Comparison of ENCODE assay signal across 15 mouse cellular contexts in the genomic region with DNA sequence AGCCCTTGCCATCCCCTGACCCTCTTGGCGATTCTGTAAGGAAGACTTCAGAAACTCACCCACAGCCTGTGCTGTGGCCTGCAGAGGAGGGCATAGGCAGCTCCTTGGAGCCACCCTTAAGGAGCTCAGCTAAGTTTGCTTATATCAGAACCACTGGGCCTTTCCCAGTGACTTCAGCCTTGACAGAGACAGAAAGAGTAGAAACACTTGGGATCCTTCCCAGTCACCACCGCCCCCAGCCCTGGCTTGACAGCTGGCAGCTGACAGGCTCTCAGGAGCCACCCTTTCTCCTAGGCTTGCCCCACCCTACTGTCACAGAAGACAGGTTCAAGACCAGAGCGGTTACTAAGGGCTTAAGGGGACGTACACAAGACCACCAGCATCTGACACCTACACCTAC. TPM values are rescaled to one million over a fixed set of nuclear protein-coding genes. Genes with fewer than 3 reads are reported as not detected.
DNase-seq lines count a peak whose midpoint lies in the region; ATAC-seq lines count a peak whose summit lies in the region.
"Had no signal": no experiment of that assay in that cellular context is flagged by ENCODE, and none has a peak within 500 bp of the region (broad histone marks: within the 10 kb centered on the region; RNA-seq: fewer than 3 reads in every experiment).

No protein-coding gene starts in this region.

- peak overlapping the region; percentile 21; the same call in 1 of the 2 replicates for H3K9ac ChIP-seq in forebrain, embryonic 12.5 days
- no peak overlapping the region for H3K9ac ChIP-seq in hindbrain, embryonic 15.5 days
- peak overlapping the region; percentile 8; the same call in 1 of the 2 replicates for H3K9ac ChIP-seq in neural tube, embryonic 14.5 days (replicated peaks; ENCODE audit: low read depth, low read length)
- H3K9ac ChIP-seq: liver, embryonic 15.5 days had no signal

- peak overlapping the region; percentile 42 for H3K4me3 ChIP-seq in forebrain, embryonic 12.5 days (replicated peaks)
- H3K4me3 ChIP-seq in hindbrain, embryonic 15.5 days = peak overlapping the region; percentile 25
- peak overlapping the region; percentile 23 for H3K4me3 ChIP-seq in neural tube, embryonic 14.5 days (ENCODE audit: low read depth, low read length)
- H3K4me3 ChIP-seq: gastrocnemius, adult 2 months; limb, embryonic 10.5 days; liver, embryonic 15.5 days had no signal

- 76% methylated on average over 4 of the region's 4 CpGs for WGBS in forebrain, embryonic 12.5 days
- WGBS in hindbrain, embryonic 15.5 days = 57% methylated on average over 4 of the region's 4 CpGs
- WGBS in neural tube, embryonic 14.5 days = 63% methylated on average over 4 of the region's 4 CpGs

- H3K4me1 ChIP-seq in forebrain, embryonic 12.5 days = peaks cover 67% of the 10 kb centered on the region
- H3K4me1 ChIP-seq in hindbrain, embryonic 15.5 days (replicated peaks) = peaks cover 22% of the 10 kb centered on the region
- H3K4me1 ChIP-seq in neural tube, embryonic 14.5 days (ENCODE audit: control insufficient read depth, insufficient read depth, low read length) = peaks cover 17% of the 10 kb centered on the region

- H3K36me3 ChIP-seq in forebrain, embryonic 12.5 days (replicated peaks) = 0 out of 2 replicates have a peak, but pooled peaks cover 4% of the 10 kb centered on the region
- H3K36me3 ChIP-seq in hindbrain, embryonic 15.5 days = no peaks in the 10 kb centered on the region
- H3K36me3 ChIP-seq in neural tube, embryonic 14.5 days (ENCODE audit: control insufficient read depth, insufficient read depth, low read length) = no peaks in the 10 kb centered on the region
- H3K36me3 ChIP-seq: limb, embryonic 10.5 days; liver, embryonic 15.5 days had no signal

- peaks cover 49% of the 10 kb centered on the region for H3K27me3 ChIP-seq in forebrain, embryonic 12.5 days
- no peaks in the 10 kb centered on the region for H3K27me3 ChIP-seq in hindbrain, embryonic 15.5 days
- H3K27me3 ChIP-seq in neural tube, embryonic 14.5 days (ENCODE audit: control insufficient read depth, insufficient read depth, low read length) = no peaks in the 10 kb centered on the region

- no peaks in the 10 kb centered on the region for H3K9me3 ChIP-seq in forebrain, embryonic 12.5 days
- H3K9me3 ChIP-seq in hindbrain, embryonic 15.5 days = no peaks in the 10 kb centered on the region
- no peaks in the 10 kb centered on the region for H3K9me3 ChIP-seq in neural tube, embryonic 14.5 days (ENCODE audit: control insufficient read depth, low read length)
- H3K9me3 ChIP-seq: limb, embryonic 10.5 days; liver, embryonic 15.5 days had no signal

- peak overlapping the region; percentile 70 for H3K4me2 ChIP-seq in forebrain, embryonic 12.5 days
- H3K4me2 ChIP-seq in hindbrain, embryonic 15.5 days = peak overlapping the region; percentile 30
- peak overlapping the region; percentile 29 for H3K4me2 ChIP-seq in neural tube, embryonic 14.5 days (ENCODE audit: low read depth, low read length)
- H3K4me2 ChIP-seq: liver, embryonic 15.5 days had no signal

- no peak for ATAC-seq in forebrain, embryonic 12.5 days (ENCODE audit: low FRiP score)
- no peak for ATAC-seq in hindbrain, embryonic 15.5 days (ENCODE audit: low FRiP score, low read depth)
- ATAC-seq in neural tube, embryonic 14.5 days (ENCODE audit: low read depth) = no peak

- no peak overlapping the region for H3K27ac ChIP-seq in forebrain, embryonic 12.5 days
- H3K27ac ChIP-seq in hindbrain, embryonic 15.5 days (replicated peaks) = no peak overlapping the region
- H3K27ac ChIP-seq in neural tube, embryonic 14.5 days (ENCODE audit: low read depth, low read length) = no peak overlapping the region
- H3K27ac ChIP-seq: gastrocnemius, adult 2 months; limb, embryonic 10.5 days; liver, embryonic 15.5 days had no signal

- peak; percentile 47 to 58 for DNase-seq in left cerebral cortex, adult 18-20 months (ENCODE audit: low spot score in 2 of 2)
- no peak for DNase-seq in left cerebral cortex, adult 8-10 months (ENCODE audit: low spot score in 2 of 2)
- DNase-seq in ovary, postnatal 36 days (ENCODE audit: low spot score) = no peak
- DNase-seq in thymus, postnatal 14 days = no peak
- DNase-seq: cerebellum, postnatal 25 days; gastrocnemius, adult 2 months; heart, postnatal 36 days; thymus, postnatal 4 days had no signal

RNA-seq across cellular contexts. Expression of gene Nhlh1, which starts 1.1 kb away (rescaled TPM):
- under 1 TPM; 0.28 to 0.40 TPM for total RNA-seq in left cerebral cortex, adult 18-20 months (2021)
- total RNA-seq in left cerebral cortex, adult 8-10 months (2022) = under 1 TPM; 0.14 to 0.70 (median 0.24) TPM
- polyA plus RNA-seq in forebrain, embryonic 12.5 days (2016; fragmentation: Nextera tagmentation; extraction: Ambion mirVana) = 9.0 and 9.8 TPM in 2 replicates
- polyA plus RNA-seq in hindbrain, embryonic 15.5 days (2015; fragmentation: Nextera tagmentation; extraction: Ambion mirVana) = 3.6 and 4.8 TPM in 2 replicates
- polyA plus RNA-seq in neural tube, embryonic 14.5 days (2014; fragmentation: Nextera tagmentation; extraction: Ambion mirVana) = 3.3 and 3.6 TPM in 2 replicates
- total RNA-seq: gastrocnemius, adult 2 months; heart, postnatal 36 days had no signal
- polyA plus RNA-seq: kidney, embryonic 14.5 days; limb, embryonic 10.5 days; liver, embryonic 15.5 days; stomach, embryonic 16.5 days had no signal

RNA-seq across cellular contexts. Expression of gene Copa, which starts 26.1 kb away (rescaled TPM):
- total RNA-seq in left cerebral cortex, adult 18-20 months (2021) = 100 to 1,000 TPM; 147 to 151 TPM
- 100 to 1,000 TPM; 138 to 149 (median 144) TPM for total RNA-seq in left cerebral cortex, adult 8-10 months (2022)
- polyA plus RNA-seq in forebrain, embryonic 12.5 days (2016; fragmentation: Nextera tagmentation; extraction: Ambion mirVana) = 199 and 222 TPM in 2 replicates
- 183 and 190 TPM in 2 replicates for polyA plus RNA-seq in hindbrain, embryonic 15.5 days (2015; fragmentation: Nextera tagmentation; extraction: Ambion mirVana)
- polyA plus RNA-seq in neural tube, embryonic 14.5 days (2014; fragmentation: Nextera tagmentation; extraction: Ambion mirVana) = 140 and 206 TPM in 2 replicates

RNA-seq across cellular contexts. Expression of gene Ncstn, which starts 26.3 kb away (rescaled TPM):
- 10 to 100 TPM; 56.6 to 59.3 TPM for total RNA-seq in left cerebral cortex, adult 18-20 months (2021)
- total RNA-seq in left cerebral cortex, adult 8-10 months (2022) = 10 to 100 TPM; 62.4 to 69.8 (median 64.3) TPM
- 107 and 111 TPM in 2 replicates for polyA plus RNA-seq in forebrain, embryonic 12.5 days (2016; fragmentation: Nextera tagmentation; extraction: Ambion mirVana)
- polyA plus RNA-seq in hindbrain, embryonic 15.5 days (2015; fragmentation: Nextera tagmentation; extraction: Ambion mirVana) = 109 and 114 TPM in 2 replicates
- 115 and 127 TPM in 2 replicates for polyA plus RNA-seq in neural tube, embryonic 14.5 days (2014; fragmentation: Nextera tagmentation; extraction: Ambion mirVana)

RNA-seq across cellular contexts. Expression of gene Vangl2, which starts 28.0 kb away (rescaled TPM):
- 10 to 100 TPM; 10.2 to 13.7 TPM for total RNA-seq in left cerebral cortex, adult 18-20 months (2021)
- 10 to 100 TPM; 12.9 to 17.1 (median 15.9) TPM for total RNA-seq in left cerebral cortex, adult 8-10 months (2022)
- 61.9 and 63.2 TPM in 2 replicates for polyA plus RNA-seq in forebrain, embryonic 12.5 days (2016; fragmentation: Nextera tagmentation; extraction: Ambion mirVana)
- polyA plus RNA-seq in hindbrain, embryonic 15.5 days (2015; fragmentation: Nextera tagmentation; extraction: Ambion mirVana) = 41.1 and 48.9 TPM in 2 replicates
- 50.9 and 52.2 TPM in 2 replicates for polyA plus RNA-seq in neural tube, embryonic 14.5 days (2014; fragmentation: Nextera tagmentation; extraction: Ambion mirVana)

Comparison
In these comparisons a context has a peak if more than half of its experiments do, and no peak if none do; other contexts are left out.
1. DNase-seq: peak in left cerebral cortex, adult 18-20 months (2 of 2); none in left cerebral cortex, adult 8-10 months (0 of 2), ovary, postnatal 36 days (single experiment) and thymus, postnatal 14 days (single experiment).
2. Peak in every context shown above with its lines, with median percentiles within 50 percentile points of each other: H3K4me2 ChIP-seq and H3K4me3 ChIP-seq.